Mouse (Mus musculus): Measurements from ENCODE around the gene Vti1a.

GRCm38 (mm10) chr19:55297961-55298360 lies 18.1 kb upstream of the Vti1a start:
- no peak for TF ChIP-seq CTCF (IDR thresholded peaks at IDR 0.05; ENCODE audit: borderline replicate concordance, insufficient read depth, low read length)
- TF ChIP-seq POLR2A (IDR thresholded peaks at IDR 0.05; ENCODE audit: low read depth, low read length), result no peak
